Mouse (Mus musculus) cerebellum, adult 2 months (tissue): ENCODE results near the gene Gls. TPM values are rescaled to one million over a fixed set of nuclear protein-coding genes. Genes with fewer than 3 reads are reported as not detected.

ENCODE experiments used
- DNase-seq, 2 experiments: peaks; one replicate each; pipeline ENCODE4 v3.0.0; 2021
- H3K27ac ChIP-seq: fragments of 200-500 bp; 2 replicates; pipeline ENCODE4 v1.5.1; 2012; ENCODE audit warnings: low read length, control low read depth, inconsistent platforms; ENCODE audit not compliant: insufficient read depth
- H3K27me3 ChIP-seq: fragments of 200-500 bp; 2 replicates; pipeline ENCODE4 v1.6.1; 2012; ENCODE audit warnings: inconsistent platforms, mild to moderate bottlenecking, low read length, moderate library complexity; ENCODE audit not compliant: control insufficient read depth, insufficient read depth
- H3K4me1 ChIP-seq: fragments of 200-500 bp; 2 replicates; pipeline ENCODE4 v1.6.1; 2011; ENCODE audit warnings: low read length; ENCODE audit not compliant: control insufficient read depth, insufficient read depth
- H3K4me3 ChIP-seq: fragments of 200-500 bp; replicated peaks from 2 replicates; pipeline ENCODE3; 2011; ENCODE audit warnings: mild to moderate bottlenecking, low read depth, low read length, control low read depth; ENCODE audit not compliant: insufficient read depth
- CTCF ChIP-seq: fragments of 200-500 bp; IDR thresholded peaks from 2 replicates; pipeline ENCODE4 v1.5.1; 2011; ENCODE audit warnings: low read depth, mild to moderate bottlenecking, control low read depth, low read length, moderate library complexity, borderline replicate concordance; ENCODE audit not compliant: insufficient read depth
- POLR2A ChIP-seq: fragments of 200-500 bp; IDR thresholded peaks from 2 replicates; pipeline ENCODE4 v1.6.1; 2011; ENCODE audit warnings: low read length, control low read depth, borderline replicate concordance; ENCODE audit not compliant: insufficient read depth
- WGBS: fragments of 180-500 bp; shearing (Covaris S2); methylation state at CpG from one replicate; pipeline ENCODE4 v1.1.7; 2018; 5-methylcytosine and 5-hydroxymethylcytosine counted together
- polyA plus RNA-seq: library from polyadenylated mRNA; depleted of rRNA; stranded (reverse); fragments of >200 nt; gene quantifications from 2 replicates; pipeline ENCODE4 v1.2.3, GENCODE M21; 2012

Gene Gls
- polyA plus RNA-seq, 1 experiment: 234 TPM

DNA sequence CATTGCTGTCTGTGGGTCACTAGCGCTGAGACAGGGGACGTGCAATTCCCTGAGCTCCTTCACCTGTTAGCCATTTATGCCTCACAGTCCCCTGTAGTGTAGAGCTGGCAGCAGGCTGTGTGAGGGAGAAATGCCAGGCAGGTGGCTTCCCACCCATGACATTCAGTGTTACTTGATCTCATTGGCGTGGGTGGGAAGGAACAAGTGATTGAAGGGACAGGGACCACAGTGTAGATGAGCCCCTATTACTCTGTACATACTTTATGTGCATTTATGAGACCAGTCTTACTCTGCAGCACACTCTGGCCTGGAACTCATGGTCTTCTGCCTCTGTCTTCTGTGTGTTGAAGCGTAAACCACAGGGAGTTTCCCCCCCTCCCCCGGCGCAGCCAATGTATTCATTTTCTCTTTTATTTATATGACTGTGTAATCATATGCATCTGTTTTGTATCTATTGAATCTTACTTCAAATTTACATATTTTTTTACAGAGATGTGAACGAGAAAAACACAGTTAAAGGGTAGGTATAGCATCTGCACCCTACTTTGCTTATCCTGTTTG is 89.4 kb downstream of the Gls start:
- no peak overlapping the region for H3K4me3 ChIP-seq
- H3K27ac ChIP-seq: no peak overlapping the region
- H3K4me1 ChIP-seq: no peaks in the 10 kb centered on the region
- no peak for DNase-seq
- H3K27me3 ChIP-seq: no peaks in the 10 kb centered on the region
- TF ChIP-seq CTCF (no peak), POLR2A (no peak)
- WGBS: 71% methylated on average over 7 of the region's 7 CpGs

DNA sequence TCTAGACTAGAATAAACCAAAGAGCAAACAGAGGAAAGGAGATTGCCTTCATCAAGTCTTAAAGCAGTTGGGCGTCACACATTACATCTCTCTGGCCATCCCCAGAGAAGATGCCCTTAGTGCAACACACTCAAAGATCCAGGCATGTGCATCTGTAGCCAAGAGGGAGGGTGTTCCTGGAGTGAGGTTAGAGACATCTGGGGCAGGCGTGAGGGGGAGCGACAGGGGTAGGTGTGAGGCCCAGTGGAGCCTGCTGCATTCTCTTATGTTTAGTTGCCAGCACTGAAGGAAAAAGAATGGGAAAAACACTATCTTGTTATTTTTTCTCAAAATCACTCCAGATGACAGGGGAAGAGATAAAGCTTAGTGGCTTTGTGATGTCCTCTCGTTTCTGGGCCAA is 89.8 kb downstream of the Gls start:
- H3K27ac ChIP-seq: no peak overlapping the region
- H3K4me1 ChIP-seq: no peaks in the 10 kb centered on the region
- H3K4me3 ChIP-seq: no peak overlapping the region
- no peaks in the 10 kb centered on the region for H3K27me3 ChIP-seq
- TF ChIP-seq POLR2A (no peak), CTCF (no peak)
- no peak for DNase-seq
- 90% methylated on average over 4 of the region's 4 CpGs for WGBS

DNA sequence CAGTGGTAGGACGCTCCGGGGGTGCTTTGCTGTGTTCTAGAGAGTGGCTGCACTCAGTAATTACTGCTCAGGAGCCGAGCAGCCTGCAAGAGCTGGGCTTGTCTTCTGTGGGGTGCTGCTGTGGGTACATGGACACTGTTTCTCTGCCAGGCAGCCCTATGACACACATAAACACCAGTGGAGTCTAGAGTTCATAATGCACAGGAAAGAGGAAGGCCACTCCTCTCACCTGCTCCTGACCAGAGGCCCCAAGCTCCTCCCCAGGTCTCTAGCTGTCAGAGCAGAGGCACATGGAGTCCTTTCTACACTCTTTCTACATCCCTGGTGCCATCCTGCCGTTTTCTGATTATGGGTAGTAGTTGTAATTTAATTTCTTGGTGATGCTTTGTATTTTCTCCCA is 90.9 kb downstream of the Gls start:
- H3K27ac ChIP-seq: no peak overlapping the region
- TF ChIP-seq POLR2A (no peak), CTCF (no peak)
- H3K27me3 ChIP-seq: no peaks in the 10 kb centered on the region
- DNase-seq: no peak
- H3K4me3 ChIP-seq: no peak overlapping the region
- WGBS: 84% methylated on average over 4 of the region's 4 CpGs
- H3K4me1 ChIP-seq: no peaks in the 10 kb centered on the region

DNA sequence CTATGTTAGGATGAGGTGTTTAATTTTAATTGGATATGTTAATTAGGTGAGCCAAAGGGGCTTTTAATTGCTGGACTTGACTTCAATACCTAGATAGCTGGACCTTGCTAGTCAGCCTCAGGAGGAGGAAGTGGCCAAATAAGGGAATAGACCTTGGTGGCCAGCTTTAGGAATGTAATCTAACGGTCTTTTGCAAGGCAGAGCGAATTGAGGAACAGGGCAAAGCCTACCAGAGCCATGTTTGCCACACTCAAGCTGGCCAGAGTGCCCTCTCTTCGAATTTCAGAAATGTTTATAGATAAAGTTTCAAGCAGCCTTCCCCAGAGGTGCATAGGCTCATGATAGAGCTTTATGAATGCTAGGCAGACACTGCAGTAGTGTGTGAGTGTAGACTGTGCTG is 91.5 kb downstream of the Gls start:
- no peaks in the 10 kb centered on the region for H3K27me3 ChIP-seq
- TF ChIP-seq CTCF (no peak), POLR2A (no peak)
- WGBS: 86% methylated on average over 3 of the region's 3 CpGs

DNA sequence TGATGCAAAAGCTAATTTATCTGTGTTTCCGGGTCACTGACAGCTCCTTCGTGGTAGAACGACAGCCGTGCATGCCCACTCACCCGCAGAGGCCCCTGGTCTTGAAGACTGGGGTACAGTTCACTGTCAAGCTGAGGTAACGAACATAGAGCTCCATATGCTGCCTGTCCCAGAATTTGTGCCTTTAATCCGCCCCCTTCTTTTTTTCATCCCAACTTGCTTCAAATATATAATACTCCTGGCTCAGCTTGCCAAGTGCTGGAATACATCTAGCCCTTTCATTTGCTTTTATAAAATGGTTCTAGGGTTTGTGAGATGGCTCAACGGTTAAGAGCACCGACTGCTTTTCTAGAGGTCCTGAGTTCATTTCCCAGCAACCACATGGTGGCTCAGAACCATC is 92.5 kb downstream of the Gls start:
- Histone ChIP-seq H3K27me3 (no peaks in the 10 kb centered on the region), H3K4me3 (no peak overlapping the region), H3K27ac (no peak overlapping the region), H3K4me1 (no peaks in the 10 kb centered on the region)
- TF ChIP-seq POLR2A (no peak), CTCF (no peak)
- WGBS: 88% methylated on average over 9 of the region's 9 CpGs
- no peak for DNase-seq

More for the DNA sequence above, 91.5 kb downstream of the Gls start:
- Histone ChIP-seq H3K27ac (no peak overlapping the region), H3K4me3 (no peak overlapping the region), H3K4me1 (no peaks in the 10 kb centered on the region)
- no peak for DNase-seq

DNA sequence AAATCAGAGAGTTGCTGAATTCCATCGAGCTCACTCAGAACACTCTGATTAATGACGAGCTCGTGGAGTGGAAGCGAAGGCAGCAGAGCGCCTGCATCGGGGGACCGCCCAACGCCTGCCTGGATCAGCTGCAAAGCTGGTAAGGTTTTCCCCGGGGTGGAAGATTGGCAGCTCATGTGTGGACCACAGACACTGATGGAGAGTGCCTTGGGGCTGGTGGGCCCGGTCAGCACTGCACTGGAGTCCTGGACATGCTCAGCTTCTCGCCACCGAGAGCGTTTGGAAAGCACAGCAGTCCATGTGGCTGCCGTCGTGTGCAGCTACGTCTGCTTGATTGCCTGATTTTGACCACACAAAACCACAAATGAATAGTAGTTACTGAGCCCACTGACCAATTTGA is 95.7 kb downstream of the Gls start:
- Histone ChIP-seq H3K4me1 (no peaks in the 10 kb centered on the region), H3K27me3 (no peaks in the 10 kb centered on the region), H3K27ac (no peak overlapping the region), H3K4me3 (no peak overlapping the region)
- 68% methylated on average over 16 of the region's 16 CpGs for WGBS
- DNase-seq: no peak
- TF ChIP-seq POLR2A (no peak), CTCF (no peak)

DNA sequence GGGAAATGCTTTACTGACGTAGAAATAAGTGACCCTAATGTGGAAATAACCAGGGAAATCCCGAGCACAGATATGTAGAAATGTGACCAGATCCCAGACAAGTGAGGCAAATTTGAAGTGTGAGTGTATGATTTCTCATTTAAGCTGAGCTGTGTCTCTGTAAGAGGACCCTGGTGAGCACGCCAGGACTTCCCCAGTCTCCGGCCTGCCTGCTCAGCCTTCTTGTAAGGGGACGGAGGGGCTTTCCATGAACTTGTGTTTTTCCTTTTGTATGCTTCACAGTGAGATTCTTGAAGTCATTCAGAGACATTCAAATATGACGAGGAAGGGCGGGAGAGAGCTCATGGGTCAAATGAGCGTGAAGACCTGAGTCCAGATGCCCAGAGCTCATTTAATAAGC is 99.8 kb downstream of the Gls start:
- WGBS: 78% methylated on average over 8 of the region's 8 CpGs
- H3K4me1 ChIP-seq: no peaks in the 10 kb centered on the region
- H3K27ac ChIP-seq: no peak overlapping the region
- TF ChIP-seq POLR2A: no peak
- no peak for TF ChIP-seq CTCF
- DNase-seq: no peak
- no peaks in the 10 kb centered on the region for H3K27me3 ChIP-seq
- no peak overlapping the region for H3K4me3 ChIP-seq

DNA sequence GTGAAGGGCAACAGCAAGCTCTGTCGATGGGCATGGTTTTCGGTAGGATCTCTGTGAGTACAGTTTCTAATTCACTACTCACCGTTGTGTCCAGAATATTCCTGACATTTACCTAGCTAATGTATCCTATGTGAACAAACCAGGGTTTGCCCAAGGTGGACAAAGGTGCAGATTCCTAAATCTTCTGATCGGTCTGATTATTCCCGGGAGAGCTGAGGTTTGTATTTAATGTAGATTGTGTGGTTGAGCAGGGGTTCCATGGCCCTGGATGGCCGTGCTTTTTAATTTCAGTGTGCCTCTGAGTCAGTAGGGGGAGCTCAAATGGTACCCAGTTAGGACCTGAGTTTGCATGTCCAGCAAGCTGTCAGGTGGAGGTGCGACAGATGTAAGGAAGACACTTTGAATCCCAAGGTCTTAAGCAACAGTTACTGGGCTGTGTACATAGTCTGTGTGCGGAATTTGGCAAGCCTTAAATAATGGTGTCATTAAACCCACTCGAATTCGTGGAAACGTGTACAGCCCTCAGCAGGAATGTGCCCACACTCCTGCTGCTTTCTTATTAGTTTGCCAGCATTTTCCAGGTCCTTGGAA is 101.2 kb downstream of the Gls start:
- TF ChIP-seq POLR2A (no peak), CTCF (peak; percentile 39; the same call in 1 of the 2 replicates)
- no peaks in the 10 kb centered on the region for H3K4me1 ChIP-seq
- no peak overlapping the region for H3K27ac ChIP-seq
- DNase-seq: no peak
- H3K27me3 ChIP-seq: no peaks in the 10 kb centered on the region
- WGBS: 59% methylated on average over 11 of the region's 11 CpGs
- no peak overlapping the region for H3K4me3 ChIP-seq
